Mouse (Mus musculus) spleen, adult 2 months (tissue): ENCODE data around the gene Trmt112. TPM values are rescaled to one million over a fixed set of nuclear protein-coding genes. Genes with fewer than 3 reads are reported as not detected.
A peak's percentile ranks its signal among the peaks of the same experiment; 100 is the strongest.
"Not testable (repeated sequence)": the region's sequence is repeated elsewhere in the genome, so short reads cannot be mapped to it uniquely, and the experiment has no call there.

ENCODE experiments used
- DNase-seq, 2 experiments: peaks; one replicate each; pipeline versions ENCODE4 v3.0.0 to v3.0.0-alpha.2; 2012 to 2021; ENCODE audit warnings: low spot score in 2 of 2, low read depth in 1 of 2
- H3K27ac ChIP-seq: fragments of 200-500 bp; 2 replicates; pipeline ENCODE4 v1.5.1; 2012; ENCODE audit warnings: low read length, inconsistent platforms; ENCODE audit not compliant: insufficient read depth
- H3K27me3 ChIP-seq: fragments of 200-500 bp; 2 replicates; pipeline ENCODE4 v1.6.1; 2012; ENCODE audit warnings: mild to moderate bottlenecking, moderate library complexity, low read length, inconsistent platforms; ENCODE audit not compliant: control insufficient read depth, insufficient read depth
- H3K36me3 ChIP-seq: fragments of 200-500 bp; 2 replicates; pipeline ENCODE4 v1.6.1; 2012; ENCODE audit warnings: mild to moderate bottlenecking, low read length, inconsistent platforms; ENCODE audit not compliant: control insufficient read depth, insufficient read depth
- H3K4me1 ChIP-seq: fragments of 200-500 bp; 2 replicates; pipeline ENCODE4 v1.6.1; 2011; ENCODE audit warnings: inconsistent platforms; ENCODE audit not compliant: control insufficient read depth, insufficient read depth, insufficient read length
- H3K4me3 ChIP-seq: fragments of 200-500 bp; 2 replicates; pipeline ENCODE4 v1.5.1; 2011; ENCODE audit warnings: mild to moderate bottlenecking, inconsistent platforms; ENCODE audit not compliant: insufficient read depth, insufficient read length; ENCODE audit errors: extremely low read depth
- CTCF ChIP-seq: fragments of 200-500 bp; IDR thresholded peaks from 2 replicates; pipeline ENCODE4 v1.5.1; 2011; ENCODE audit warnings: mild to moderate bottlenecking, inconsistent platforms; ENCODE audit not compliant: insufficient read depth, insufficient read length, insufficient replicate concordance; ENCODE audit errors: extremely low read depth
- POLR2A ChIP-seq: fragments of 200-500 bp; IDR thresholded peaks from 2 replicates; pipeline ENCODE4 v1.6.1; 2011; ENCODE audit warnings: low read depth, low read length, inconsistent platforms
- WGBS: fragments of 180-500 bp; shearing (Covaris S2); methylation state at CpG from one replicate; pipeline ENCODE4 v1.1.7; 2018; 5-methylcytosine and 5-hydroxymethylcytosine counted together
- polyA plus RNA-seq: library from polyadenylated mRNA; depleted of rRNA; stranded (reverse); fragments of >200 nt; gene quantifications from 2 replicates; pipeline ENCODE4 v1.2.3, GENCODE M21; 2012

Trmt112 gene
- polyA plus RNA-seq, 1 experiment = 135 TPM

- DNase-seq = no peak
- Histone ChIP-seq H3K4me3 (peak overlapping the region; percentile 71), H3K4me1 (peaks cover 12% of the 10 kb centered on the region; the same call in 1 of the 2 replicates), H3K27ac (peak overlapping the region; percentile 95), H3K27me3 (no peaks in the 10 kb centered on the region), H3K36me3 (peaks cover 29% of the 10 kb centered on the region)
- TF ChIP-seq CTCF = no peak
- TF ChIP-seq POLR2A = no peak
- WGBS = 5% methylated on average over 11 of the region's 11 CpGs
Observed at GRCm38 (mm10) chr19:6909021-6909420, 477 bp upstream of the Trmt112 start.

DNA sequence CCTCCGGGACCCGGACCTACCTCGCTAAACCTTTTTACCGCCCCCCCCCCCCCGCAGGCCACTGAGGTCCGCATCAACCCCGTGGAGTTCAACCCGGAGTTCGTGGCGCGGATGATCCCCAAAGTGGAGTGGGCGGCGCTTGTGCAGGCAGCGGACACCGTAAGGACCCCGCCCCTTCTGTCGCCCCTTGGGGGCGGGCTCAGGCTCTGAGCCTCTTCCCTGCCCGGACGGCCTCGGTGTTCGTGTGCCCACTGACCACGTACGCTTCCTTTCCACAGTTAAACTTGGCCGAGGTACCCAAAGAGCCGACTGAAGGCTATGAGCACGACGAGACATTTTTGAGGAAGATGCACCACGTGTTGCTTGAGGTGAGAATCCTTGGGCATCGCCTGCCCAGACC, 808 bp downstream of the Trmt112 start:
- Histone ChIP-seq H3K4me1 (peaks cover 12% of the 10 kb centered on the region; the same call in 1 of the 2 replicates), H3K4me3 (peak overlapping the region; percentile 71), H3K27ac (peak overlapping the region; percentile 95), H3K36me3 (peaks cover 28% of the 10 kb centered on the region)
- DNase-seq = peak; percentile 15 to 47
- H3K27me3 ChIP-seq = not testable (repeated sequence)
- WGBS = under 1% methylated on average over 30 of the region's 30 CpGs

- Histone ChIP-seq H3K27me3 (no peaks in the 10 kb centered on the region), H3K4me3 (no peak overlapping the region), H3K36me3 (peaks cover 22% of the 10 kb centered on the region), H3K4me1 (peaks cover 12% of the 10 kb centered on the region; the same call in 1 of the 2 replicates), H3K27ac (no peak overlapping the region)
- no peak for DNase-seq
- 90% methylated on average over 17 of the region's 19 CpGs for WGBS
- TF ChIP-seq POLR2A (no peak), CTCF (no peak)
Observed at GRCm38 (mm10) chr19:6911101-6912074, 1.9 kb downstream of the Trmt112 start.

DNA sequence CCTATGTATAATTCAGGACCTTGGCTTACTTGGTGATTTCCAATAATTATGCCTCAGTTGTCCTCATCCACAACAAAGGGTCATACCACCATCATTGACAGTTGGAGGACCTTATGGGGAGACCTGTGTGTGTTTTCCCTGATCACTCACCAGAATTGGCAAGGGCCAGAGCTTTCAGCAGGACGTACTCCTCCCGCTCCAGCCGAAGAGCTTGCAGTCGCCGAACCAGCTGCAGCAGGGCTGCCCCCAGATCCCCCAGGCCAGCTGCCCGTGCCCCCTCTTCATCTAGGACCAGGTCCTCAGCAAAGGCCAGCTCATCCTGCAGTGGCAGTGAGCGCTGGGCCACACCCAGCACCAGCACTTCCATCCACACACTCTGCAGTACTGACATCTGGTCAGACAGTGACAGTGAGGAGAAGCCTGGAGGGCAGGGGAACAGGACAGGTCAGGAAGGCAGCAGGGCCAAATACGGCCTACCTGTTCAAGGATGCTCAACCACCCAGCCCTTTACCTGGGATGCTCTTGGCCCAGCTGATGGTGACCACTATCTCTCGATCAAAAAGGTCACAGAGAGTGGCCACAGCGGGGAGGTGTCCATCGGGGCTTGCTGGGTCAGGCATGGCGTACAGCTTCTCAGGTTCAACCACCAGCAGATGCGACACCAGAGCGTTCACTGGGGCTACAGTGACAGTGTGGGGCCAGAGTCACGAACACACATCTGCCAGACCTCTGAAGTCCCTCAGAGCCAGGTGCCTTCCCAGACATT, 2.9 kb downstream of the Trmt112 start:
- Histone ChIP-seq H3K4me1 (peaks cover 12% of the 10 kb centered on the region; the same call in 1 of the 2 replicates), H3K4me3 (no peak overlapping the region), H3K36me3 (peaks cover 17% of the 10 kb centered on the region), H3K27me3 (no peaks in the 10 kb centered on the region), H3K27ac (no peak overlapping the region)
- WGBS = 94% methylated on average over 15 of the region's 15 CpGs
- DNase-seq = no peak
- no peak for TF ChIP-seq POLR2A
- TF ChIP-seq CTCF = no peak

- WGBS = 69% methylated on average over 6 of the region's 6 CpGs
- Histone ChIP-seq H3K27ac (no peak overlapping the region), H3K4me3 (no peak overlapping the region), H3K36me3 (peaks cover 17% of the 10 kb centered on the region), H3K4me1 (peaks cover 10% of the 10 kb centered on the region; the same call in 1 of the 2 replicates), H3K27me3 (no peaks in the 10 kb centered on the region)
- TF ChIP-seq CTCF (no peak), POLR2A (no peak)
- no peak for DNase-seq
Observed at GRCm38 (mm10) chr19:6913036-6913435, 3.5 kb downstream of the Trmt112 start.

DNA sequence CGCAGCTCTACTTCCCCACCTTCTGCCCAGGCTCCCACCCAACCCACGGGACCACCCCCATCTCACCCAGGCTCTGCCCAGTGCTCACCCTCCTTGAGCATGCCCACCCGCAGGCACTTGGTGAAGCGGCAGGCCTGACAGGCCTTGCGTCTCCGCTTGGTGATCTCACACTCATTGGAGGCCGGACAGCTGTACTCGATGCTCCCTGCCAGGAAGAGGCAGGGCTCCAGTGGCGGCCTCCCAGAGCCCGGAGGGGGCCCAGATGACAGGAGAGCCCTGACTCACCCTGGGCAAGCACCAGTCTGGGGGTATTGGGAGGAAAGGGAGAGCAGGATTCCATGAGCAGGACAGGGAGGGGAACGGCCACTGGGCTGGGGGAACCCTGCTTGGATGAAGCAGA, 4.5 kb downstream of the Trmt112 start:
- Histone ChIP-seq H3K4me3 (no peak overlapping the region), H3K27me3 (no peaks in the 10 kb centered on the region), H3K4me1 (peaks cover 5% of the 10 kb centered on the region; the same call in 1 of the 2 replicates), H3K27ac (no peak overlapping the region), H3K36me3 (peaks cover 20% of the 10 kb centered on the region)
- no peak for DNase-seq
- WGBS = 93% methylated on average over 11 of the region's 11 CpGs
- no peak for TF ChIP-seq POLR2A
- TF ChIP-seq CTCF = no peak
